Mouse (Mus musculus) thymus, postnatal 25 days (tissue): Measurements from ENCODE around the gene A930017K11Rik.

Source experiments
- DNase-seq: peaks from one replicate; pipeline ENCODE4 v3.0.0; 2022

Gene A930017K11Rik

DNA sequence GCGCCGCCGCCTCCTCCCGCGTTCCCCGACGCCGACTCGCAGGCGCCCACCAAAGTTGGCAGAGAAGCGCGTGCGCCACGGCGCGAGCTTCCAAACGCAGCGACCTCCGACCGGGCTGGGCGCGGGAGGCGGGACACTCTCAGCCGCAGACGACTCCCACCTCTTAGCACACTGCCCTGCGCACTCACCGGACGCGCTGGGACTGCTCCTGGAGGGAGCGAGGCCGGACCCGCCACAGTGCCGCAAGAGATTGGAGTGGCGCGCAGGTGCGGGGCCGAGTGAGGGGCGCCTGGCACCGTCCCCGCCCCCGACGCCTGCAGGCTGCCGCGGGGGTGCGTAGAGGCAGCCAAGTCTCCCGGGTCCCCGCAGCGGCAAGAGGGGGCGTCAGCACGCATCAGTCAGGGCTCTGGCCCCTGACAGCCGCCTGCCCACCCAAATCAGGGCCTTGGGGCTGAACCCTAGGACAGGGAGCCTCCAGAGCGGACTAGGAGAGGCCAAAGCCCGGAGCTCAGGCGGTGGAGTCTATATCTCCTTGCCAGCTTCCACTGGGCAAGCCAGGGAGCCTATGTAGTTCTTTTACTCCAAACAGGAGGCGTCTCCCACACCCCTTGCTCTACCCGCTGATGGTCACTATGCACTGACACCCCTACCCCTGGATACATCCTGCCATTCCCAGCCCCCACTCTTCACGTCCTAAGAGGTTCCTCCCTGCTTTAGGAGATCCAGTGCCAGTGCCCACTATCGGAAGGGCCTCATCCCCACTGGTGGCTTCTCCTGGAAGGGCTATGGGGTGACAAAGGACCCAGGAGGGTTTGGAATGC is at the start of gene A930017K11Rik:
Gene A930017K11Rik, minus strand, starts transcription at position 763 of the 821 bp plus-strand sequence.
- DNase-seq = no peak

DNA sequence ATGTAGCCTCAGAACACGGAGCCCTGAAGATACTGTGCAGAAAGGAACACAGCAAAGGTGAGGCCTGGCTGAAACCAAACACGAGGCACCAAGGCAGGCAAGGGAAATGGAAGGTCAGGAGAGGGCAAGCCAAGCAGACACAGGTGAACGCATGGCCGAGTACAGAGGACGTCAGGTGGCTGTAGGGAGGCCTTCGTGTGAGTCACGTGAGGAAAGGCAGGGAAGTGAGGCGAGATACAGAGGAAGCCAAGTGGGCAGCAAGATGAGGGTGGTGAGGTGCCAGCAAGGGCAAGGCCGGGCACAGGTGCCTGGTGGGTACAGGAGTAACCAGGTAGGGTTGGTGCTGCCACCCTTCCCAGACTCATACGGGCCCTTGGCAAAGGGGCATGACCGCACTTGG is 46.1 kb upstream of the A930017K11Rik start:
- no peak for DNase-seq

- no peak for DNase-seq
These were observed 41.1 kb upstream of the A930017K11Rik start for GRCm38 (mm10) chr17:25993489-25993888.

DNA sequence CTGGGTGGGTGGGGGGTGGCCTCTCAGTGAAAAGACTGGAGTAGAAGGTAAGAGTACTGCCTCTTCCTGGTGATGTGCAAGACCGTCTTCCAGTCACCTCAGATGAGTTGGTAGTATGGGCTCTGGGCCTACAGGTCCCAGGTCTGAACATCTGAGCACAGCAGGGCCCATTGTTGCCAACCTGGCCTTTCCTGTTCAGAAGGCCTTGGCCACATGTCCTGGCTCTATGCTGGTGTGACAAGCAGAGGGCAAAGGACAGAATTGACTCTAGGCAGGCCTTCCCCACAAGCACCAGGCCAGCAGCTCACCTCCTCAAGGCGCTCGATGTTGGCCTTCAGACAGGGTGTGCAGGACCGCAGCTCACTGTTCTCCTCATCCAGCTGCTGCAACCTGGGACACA is 39.9 kb upstream of the A930017K11Rik start:
- no peak for DNase-seq

GRCm38 (mm10) chr17:25990331-25990730 is 38.0 kb upstream of the A930017K11Rik start:
- DNase-seq = no peak

DNA sequence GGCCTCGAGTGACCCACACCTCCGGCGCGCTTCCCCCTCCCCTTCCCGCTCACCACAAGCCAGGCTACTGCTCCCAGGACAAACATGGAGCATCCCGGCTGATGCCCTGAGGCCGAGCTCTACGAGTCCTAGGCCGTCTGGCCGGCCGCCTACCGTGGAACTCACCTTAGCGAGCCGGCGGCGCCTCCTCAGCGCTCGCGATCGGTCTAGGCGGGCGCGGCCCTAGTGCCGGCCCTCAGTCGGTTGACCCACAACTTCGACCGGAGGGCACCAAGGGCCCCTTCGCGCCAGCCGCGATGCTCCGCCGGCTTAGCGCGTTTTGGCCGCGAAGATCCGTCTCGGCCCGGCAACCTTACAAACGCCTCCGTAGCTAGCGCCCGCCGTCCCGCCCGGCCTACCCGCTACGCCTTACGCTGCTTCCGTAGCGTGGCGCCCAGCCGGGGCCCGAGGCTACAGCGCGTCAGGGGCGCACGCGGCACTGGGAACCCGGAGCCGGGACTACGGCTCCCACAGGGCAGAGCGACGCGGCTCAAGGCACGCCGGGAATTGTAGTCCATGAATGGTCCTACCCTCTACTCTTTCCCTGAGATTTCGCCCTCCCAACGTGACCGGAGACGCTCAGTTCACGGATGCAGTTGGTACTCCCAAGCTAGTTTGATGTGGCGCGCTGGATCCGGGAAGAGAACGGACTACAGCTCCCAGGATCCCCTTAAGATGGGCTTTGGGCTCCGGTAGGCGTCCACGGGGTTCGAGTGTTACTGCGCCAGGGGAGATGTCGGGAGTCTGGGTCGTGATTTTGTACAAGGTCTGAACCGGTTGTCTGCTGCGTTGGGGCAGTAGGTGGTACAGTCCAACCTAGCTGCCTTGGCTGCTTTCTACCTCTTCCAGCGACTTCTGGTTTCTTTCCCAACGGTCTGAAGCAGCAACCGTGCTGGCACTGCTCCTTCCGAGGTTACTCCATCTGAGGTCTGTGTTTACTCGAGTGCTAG is 33.2 kb upstream of the A930017K11Rik start, which contains the start of gene Capn15:
Gene Capn15, minus strand, starts transcription at position 491 of the 989 bp plus-strand sequence.
- peak; percentile 91 for DNase-seq

- DNase-seq = peak; percentile 33
These were observed 32.4 kb upstream of the A930017K11Rik start for GRCm38 (mm10) chr17:25984556-25985305.

- DNase-seq = no peak
These were observed 31.7 kb upstream of the A930017K11Rik start for GRCm38 (mm10) chr17:25984066-25984465.

DNA sequence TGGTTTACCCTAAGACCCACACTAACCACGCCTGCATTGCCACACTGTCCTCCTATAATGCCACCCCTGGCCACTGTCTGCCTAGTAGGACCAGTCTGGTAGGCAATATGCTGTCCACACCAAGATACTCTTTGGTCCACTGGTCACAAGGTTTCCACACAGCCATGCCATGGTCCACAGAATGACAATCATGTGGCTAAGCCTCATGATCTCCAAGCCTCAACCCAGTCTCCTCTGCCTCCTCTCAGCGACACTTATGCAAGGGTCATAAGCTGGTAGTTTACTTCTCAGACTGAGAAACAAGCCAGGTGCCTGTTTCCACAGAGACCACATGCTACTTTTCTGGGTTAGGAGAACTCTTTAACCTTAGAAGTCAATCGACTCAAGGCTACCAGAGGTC is 30.5 kb upstream of the A930017K11Rik start:
- no peak for DNase-seq

DNA sequence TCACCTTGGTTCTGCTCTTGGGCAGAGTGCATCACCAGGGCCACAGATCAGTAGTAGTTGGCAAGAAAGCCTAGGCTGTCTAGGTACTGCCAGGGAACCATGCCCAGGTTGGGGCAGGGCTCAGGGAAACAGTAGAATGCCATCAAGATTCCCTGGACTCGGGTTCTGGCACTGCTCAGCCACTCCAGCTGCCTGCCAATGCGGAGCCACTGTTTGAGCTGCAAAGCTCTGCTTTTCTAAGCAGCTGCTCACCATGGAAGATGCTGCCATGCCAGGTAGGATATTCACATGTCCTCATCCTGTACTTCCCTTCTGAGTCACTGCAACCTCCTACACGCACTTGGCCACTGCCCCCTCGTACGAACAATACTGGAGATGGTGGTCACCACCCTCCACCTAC is 28.5 kb upstream of the A930017K11Rik start:
- no peak for DNase-seq

DNA sequence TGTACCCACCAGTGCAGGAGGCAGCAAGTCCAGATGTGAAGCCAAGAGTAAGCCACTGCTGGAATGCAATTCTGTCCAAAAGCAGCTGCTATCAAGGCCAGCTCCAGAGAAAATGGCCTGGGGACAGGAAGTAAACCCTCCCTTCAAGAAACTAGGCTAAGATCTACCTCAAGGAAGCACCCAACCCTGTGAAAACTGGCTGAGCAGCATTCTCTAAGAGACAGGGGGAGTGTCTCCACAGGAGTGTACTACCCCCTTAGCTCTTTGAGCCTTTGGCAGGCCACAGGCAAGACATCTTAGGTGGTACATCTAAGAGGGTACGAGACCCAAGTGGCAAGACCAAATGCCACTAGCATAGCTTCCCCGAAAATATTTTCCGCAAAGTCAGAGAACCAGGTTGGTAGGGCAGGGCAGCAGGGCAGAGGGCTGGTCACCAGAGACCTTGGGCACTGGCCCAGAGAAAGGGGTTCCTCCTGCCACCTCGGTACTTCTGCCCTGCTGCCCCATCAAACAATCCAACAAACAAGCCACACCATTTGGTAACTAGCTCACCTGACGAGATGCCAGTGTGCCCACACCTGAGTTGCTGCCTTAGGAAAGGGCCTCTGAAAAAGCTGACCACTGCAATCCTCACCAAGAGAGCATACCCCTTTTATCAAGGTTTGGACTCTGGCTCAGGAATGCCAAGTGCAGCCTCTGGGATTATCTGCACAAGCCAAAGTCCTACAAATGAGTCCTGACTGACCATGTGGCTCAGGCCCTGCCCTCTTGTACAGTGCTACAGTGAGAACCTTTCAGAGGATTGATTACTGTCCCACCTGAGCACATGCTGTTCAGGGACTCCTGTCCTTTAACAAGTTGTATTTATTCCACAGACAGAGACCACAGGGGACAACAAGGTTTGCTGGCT is 27.7 kb upstream of the A930017K11Rik start:
- no peak for DNase-seq

- no peak for DNase-seq
These were observed 18.8 kb upstream of the A930017K11Rik start for GRCm38 (mm10) chr17:25970954-25971707.

- DNase-seq = no peak
These were observed 18.1 kb upstream of the A930017K11Rik start for GRCm38 (mm10) chr17:25970448-25970847.

GRCm38 (mm10) chr17:25968176-25968575 is 15.8 kb upstream of the A930017K11Rik start:
- no peak for DNase-seq

- no peak for DNase-seq
These were observed 15.3 kb upstream of the A930017K11Rik start for GRCm38 (mm10) chr17:25967652-25968051.

DNA sequence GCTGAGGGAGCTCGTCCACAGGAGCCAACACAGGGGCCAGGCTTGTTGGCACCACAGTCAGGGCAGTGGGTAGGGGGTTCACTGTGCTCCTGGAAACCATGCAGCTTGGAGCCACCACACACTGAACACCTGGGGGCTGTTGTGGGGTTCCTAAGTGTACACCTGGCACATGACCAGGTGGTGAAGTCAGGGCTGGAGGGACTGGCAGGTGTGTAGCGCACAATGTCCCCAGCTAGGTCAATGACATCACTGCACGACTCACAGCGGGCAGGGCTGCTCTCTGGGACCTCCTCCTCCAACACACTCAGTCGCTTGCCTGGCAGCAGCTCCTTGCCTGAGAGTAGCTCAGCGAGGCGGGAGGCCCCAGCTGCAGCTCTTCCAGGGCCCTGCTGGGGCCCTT is 11.9 kb upstream of the A930017K11Rik start:
- DNase-seq = no peak

DNA sequence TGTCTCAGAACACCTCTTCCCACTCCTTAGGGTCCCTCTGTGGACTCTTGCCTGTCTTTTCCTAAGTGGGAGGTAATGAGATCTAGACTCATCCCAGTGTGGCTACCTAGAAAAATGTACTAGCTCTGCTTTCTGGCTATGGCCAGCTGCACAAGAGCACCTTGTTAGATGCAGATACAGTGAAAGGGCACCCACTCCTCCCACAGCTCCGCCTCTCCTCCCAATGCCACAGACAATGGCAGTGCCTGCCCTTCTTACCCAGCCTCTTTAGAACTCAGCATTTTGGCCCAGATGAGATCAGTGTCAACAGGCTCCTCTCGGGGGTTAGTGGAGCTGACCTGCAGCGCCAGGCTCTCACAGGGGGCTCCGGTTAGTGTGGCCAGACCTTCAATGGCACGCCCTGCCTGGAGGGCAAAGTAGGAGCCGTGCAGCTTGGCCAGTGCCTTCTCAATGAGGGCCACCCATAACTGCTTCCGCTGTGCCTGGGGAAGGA is 10.1 kb upstream of the A930017K11Rik start:
- no peak for DNase-seq

GRCm38 (mm10) chr17:25961566-25961965 is 9.2 kb upstream of the A930017K11Rik start:
- no peak for DNase-seq

DNA sequence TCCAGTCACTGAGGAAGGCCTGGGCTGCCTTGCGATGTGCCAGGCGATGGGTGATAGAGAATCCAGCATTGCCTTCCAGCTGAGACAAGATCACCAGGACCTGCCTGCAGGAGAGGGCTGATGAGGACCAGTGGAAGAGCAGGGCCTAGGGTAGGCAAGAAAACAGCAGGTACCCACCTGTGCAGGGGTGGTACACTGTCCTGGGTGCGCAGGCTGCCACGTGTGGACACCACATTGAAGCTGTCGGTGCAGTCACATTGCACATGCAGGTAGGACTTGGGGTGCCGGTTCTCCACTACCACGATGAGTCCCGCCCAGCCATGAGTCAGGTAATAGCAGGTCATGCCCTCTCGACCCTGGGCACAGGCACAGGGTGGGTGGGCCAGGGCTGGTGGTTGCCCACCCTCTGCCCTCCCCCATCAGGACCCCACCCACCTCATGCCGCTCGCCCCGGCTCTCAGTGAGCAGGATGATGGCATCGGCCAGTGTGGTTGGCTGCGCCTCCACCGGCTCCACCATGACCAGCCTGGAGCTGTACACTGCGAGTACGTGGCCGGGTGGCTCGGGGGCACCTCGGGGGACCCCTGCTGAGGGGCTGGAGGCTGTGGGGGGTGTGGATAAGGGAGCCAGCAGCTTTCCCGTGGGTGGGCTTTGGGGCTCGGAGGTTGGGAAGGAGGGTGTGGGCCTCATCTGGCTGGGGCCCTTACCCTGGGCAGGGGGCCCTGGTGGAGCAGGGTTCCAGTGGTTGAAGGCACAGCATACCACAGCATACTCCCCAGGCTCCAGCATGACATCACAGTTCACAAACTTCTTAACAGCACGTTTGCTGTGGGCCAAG is 7.5 kb upstream of the A930017K11Rik start:
- DNase-seq = no peak
